Mouse (Mus musculus) v-Abl transformed pro-B cells (cell line): ENCODE data around the gene Zfp142.

Source experiments
- in situ Hi-C, 2 experiments: fragments of 400-800 bp; cut with MboI; formaldehyde crosslinking; loops; one replicate each; pipeline ENCODE4 v1.15.1; 2025; ENCODE audit not compliant: unreplicated experiment in 2 of 2

Zfp142 gene

GRCm38 (mm10) chr1:74524746-74525145 is 63.3 kb downstream of the Zfp142 start:
- in situ Hi-C loops, result no loop called here

- in situ Hi-C loops, result no loop called here
Observed at GRCm38 (mm10) chr1:74519875-74520274, 68.2 kb downstream of the Zfp142 start.
